Mouse (Mus musculus) olfactory bulb, adult 2 months (tissue): ENCODE data around the gene Nudt3. TPM values are rescaled to one million over a fixed set of nuclear protein-coding genes. Genes with fewer than 3 reads are reported as not detected.
A peak's percentile ranks its signal among the peaks of the same experiment; 100 is the strongest.

Source experiments
- H3K27ac ChIP-seq: fragments of 200-500 bp; 2 replicates; pipeline ENCODE4 v1.5.1; 2012; ENCODE audit warnings: low read depth, low read length; ENCODE audit not compliant: insufficient read depth
- H3K4me1 ChIP-seq: fragments of 200-500 bp; 2 replicates; pipeline ENCODE4 v1.6.1; 2012; ENCODE audit warnings: low read length; ENCODE audit not compliant: control insufficient read depth, insufficient read depth
- H3K4me3 ChIP-seq: fragments of 200-500 bp; 2 replicates; pipeline ENCODE4 v1.5.1; 2012; ENCODE audit warnings: mild to moderate bottlenecking, low read depth, low read length, moderate library complexity; ENCODE audit not compliant: insufficient read depth
- CTCF ChIP-seq: fragments of 200-500 bp; IDR thresholded peaks from 2 replicates; pipeline ENCODE4 v1.5.1; 2012; ENCODE audit warnings: low read depth, mild to moderate bottlenecking, low read length, moderate library complexity; ENCODE audit not compliant: insufficient read depth
- POLR2A ChIP-seq: fragments of 200-500 bp; IDR thresholded peaks from 2 replicates; pipeline ENCODE4 v1.6.1; 2012; ENCODE audit warnings: mild to moderate bottlenecking, low read depth, low read length, moderate library complexity; ENCODE audit not compliant: insufficient read depth
- WGBS: fragments of 180-500 bp; shearing (Covaris S2); methylation state at CpG from one replicate; pipeline ENCODE4 v1.1.7; 2018; 5-methylcytosine and 5-hydroxymethylcytosine counted together
- polyA plus RNA-seq: library from polyadenylated mRNA; stranded (reverse); fragments of >200 nt; gene quantifications from 2 replicates; pipeline ENCODE4 v1.2.4, GENCODE M21; 2012; ENCODE audit warnings: low replicate concordance; ENCODE audit not compliant: missing spikeins, insufficient read depth, insufficient read length

Nudt3 gene
- polyA plus RNA-seq, 1 experiment = 554 TPM

- Histone ChIP-seq H3K27ac (0 out of 2 replicates have a peak overlapping the region, but pooled peaks have one; percentile 38), H3K4me3 (no peak overlapping the region), H3K4me1 (peaks cover 40% of the 10 kb centered on the region)
Measured at GRCm38 (mm10) chr17:27638921-27639332, 15.6 kb upstream of the Nudt3 start.

GRCm38 (mm10) chr17:27637333-27637732, 14.0 kb upstream of the Nudt3 start:
- H3K27ac ChIP-seq = no peak overlapping the region
- 57% methylated on average over 9 of the region's 9 CpGs for WGBS
- TF ChIP-seq CTCF = no peak

More at GRCm38 (mm10) chr17:27638921-27639332, 15.6 kb upstream of the Nudt3 start:
- TF ChIP-seq CTCF (peak; percentile 70; the same call in 1 of the 2 replicates), POLR2A (no peak)
- 51% methylated on average over 20 of the region's 20 CpGs for WGBS

GRCm38 (mm10) chr17:27636132-27637020, 13.1 kb upstream of the Nudt3 start, which contains the start of gene Rps10:
Rps10 (minus strand) TSS chr17:27636669.
- H3K4me3 ChIP-seq = peak within 1 kb of the TSS; percentile 64; the same call in 1 of the 2 replicates
- peak within 1 kb of the TSS; percentile 56; the same call in 1 of the 2 replicates for H3K27ac ChIP-seq
- WGBS = 55% methylated on average over 18 of the region's 18 CpGs
- H3K4me1 ChIP-seq = peaks cover 32% of the 10 kb centered on the region
- TF ChIP-seq POLR2A (no peak), CTCF (no peak)

More at GRCm38 (mm10) chr17:27637333-27637732, 14.0 kb upstream of the Nudt3 start:
- no peak overlapping the region for H3K4me3 ChIP-seq
- H3K4me1 ChIP-seq = peaks cover 34% of the 10 kb centered on the region

- peak overlapping the region; percentile 56; the same call in 1 of the 2 replicates for H3K27ac ChIP-seq
- H3K4me3 ChIP-seq = peak overlapping the region; percentile 64
- H3K4me1 ChIP-seq = peaks cover 32% of the 10 kb centered on the region
- 23% methylated on average over 9 of the region's 9 CpGs for WGBS
Measured at GRCm38 (mm10) chr17:27635575-27635903, 12.2 kb upstream of the Nudt3 start.

GRCm38 (mm10) chr17:27634871-27635574, 11.7 kb upstream of the Nudt3 start, which contains the start of gene RPS10-NUDT3:
RPS10-NUDT3 (minus strand) TSS chr17:27635222.
- H3K4me3 ChIP-seq = peak within 1 kb of the TSS; percentile 82
- peaks cover 32% of the 10 kb centered on the region for H3K4me1 ChIP-seq
- under 1% methylated on average over 71 of the region's 72 CpGs for WGBS
- no peak for TF ChIP-seq CTCF
- peak; percentile 94 for TF ChIP-seq POLR2A
- peak within 1 kb of the TSS; percentile 56; the same call in 1 of the 2 replicates for H3K27ac ChIP-seq

GRCm38 (mm10) chr17:27629249-27630020, 6.1 kb upstream of the Nudt3 start:
- Histone ChIP-seq H3K27ac (no peak overlapping the region), H3K4me1 (peaks cover 9% of the 10 kb centered on the region; the same call in 1 of the 2 replicates), H3K4me3 (no peak overlapping the region)
- WGBS = 66% methylated on average over 2 of the region's 2 CpGs
- no peak for TF ChIP-seq CTCF
- TF ChIP-seq POLR2A = no peak

- Histone ChIP-seq H3K4me1 (peaks cover 2% of the 10 kb centered on the region; the same call in 1 of the 2 replicates), H3K27ac (no peak overlapping the region), H3K4me3 (no peak overlapping the region)
- WGBS = 86% methylated on average over 8 of the region's 8 CpGs
- no peak for TF ChIP-seq CTCF
- TF ChIP-seq POLR2A = no peak
Measured at GRCm38 (mm10) chr17:27628376-27628775, 5.1 kb upstream of the Nudt3 start.

GRCm38 (mm10) chr17:27627451-27627850, 4.2 kb upstream of the Nudt3 start:
- TF ChIP-seq POLR2A = no peak
- no peak for TF ChIP-seq CTCF
- H3K27ac ChIP-seq = no peak overlapping the region
- 40% methylated on average over 5 of the region's 5 CpGs for WGBS

GRCm38 (mm10) chr17:27626681-27627080, 3.4 kb upstream of the Nudt3 start:
- H3K27ac ChIP-seq = 0 out of 2 replicates have a peak overlapping the region, but pooled peaks have one; percentile 20
- TF ChIP-seq POLR2A = no peak
- no peak for TF ChIP-seq CTCF
- H3K4me3 ChIP-seq = no peak overlapping the region
- 31% methylated on average over 5 of the region's 5 CpGs for WGBS
- H3K4me1 ChIP-seq = no peaks in the 10 kb centered on the region

More at GRCm38 (mm10) chr17:27627451-27627850, 4.2 kb upstream of the Nudt3 start:
- H3K4me1 ChIP-seq = no peaks in the 10 kb centered on the region
- H3K4me3 ChIP-seq = no peak overlapping the region
